Mouse (Mus musculus): ENCODE measurements around the gene Faf2. TPM values are rescaled to one million over a fixed set of nuclear protein-coding genes. Genes with fewer than 3 reads are reported as not detected.

Gene Faf2
- polyA plus RNA-seq, 1 experiment = 14.5 TPM

GRCm38 (mm10) chr13:54686139-54687053 lies 64.8 kb downstream of the Faf2 start:
- no peaks in the 10 kb centered on the region for H3K27me3 ChIP-seq (ENCODE audit: control insufficient read depth, insufficient read depth, low read length)
- WGBS = 2% methylated on average over 19 of the region's 19 CpGs
- peaks cover 28% of the 10 kb centered on the region for H3K36me3 ChIP-seq (ENCODE audit: control insufficient read depth, insufficient read depth, low read length)
- H3K4me3 ChIP-seq (ENCODE audit: low read depth, low read length) = peak overlapping the region; percentile 75
- TF ChIP-seq CTCF (IDR thresholded peaks at IDR 0.05; ENCODE audit: extremely low read depth, insufficient read length, insufficient replicate concordance, low read depth, low read length) (no peak), POLR2A (IDR thresholded peaks at IDR 0.05; ENCODE audit: low read depth, low read length) (no peak)
- H3K27ac ChIP-seq (ENCODE audit: insufficient read depth, low read depth, low read length) = peak overlapping the region; percentile 30; the same call in 1 of the 2 replicates
- peaks cover 25% of the 10 kb centered on the region for H3K4me1 ChIP-seq (ENCODE audit: control insufficient read depth, insufficient read depth, insufficient read length, low read length)

GRCm38 (mm10) chr13:54687096-54687495 lies 65.5 kb downstream of the Faf2 start:
- Histone ChIP-seq H3K27me3 (ENCODE audit: control insufficient read depth, insufficient read depth, low read length) (no peaks in the 10 kb centered on the region), H3K27ac (ENCODE audit: insufficient read depth, low read depth, low read length) (peak overlapping the region; percentile 79), H3K4me3 (ENCODE audit: low read depth, low read length) (peak overlapping the region; percentile 75), H3K36me3 (ENCODE audit: control insufficient read depth, insufficient read depth, low read length) (peaks cover 21% of the 10 kb centered on the region), H3K4me1 (ENCODE audit: control insufficient read depth, insufficient read depth, insufficient read length, low read length) (peaks cover 31% of the 10 kb centered on the region)
- TF ChIP-seq CTCF (IDR thresholded peaks at IDR 0.05; ENCODE audit: extremely low read depth, insufficient read length, insufficient replicate concordance, low read depth, low read length) = no peak; the same call in 1 of the 2 replicates
- peak; percentile 22; the same call in 1 of the 2 replicates for TF ChIP-seq POLR2A (IDR thresholded peaks at IDR 0.05; ENCODE audit: low read depth, low read length)
- under 1% methylated on average over 33 of the region's 35 CpGs for WGBS

GRCm38 (mm10) chr13:54687575-54688424 lies 66.2 kb downstream of the Faf2 start:
- WGBS = under 1% methylated on average over 82 of the region's 82 CpGs
- TF ChIP-seq POLR2A (IDR thresholded peaks at IDR 0.05; ENCODE audit: low read depth, low read length) = no peak
- no peak for TF ChIP-seq CTCF (IDR thresholded peaks at IDR 0.05; ENCODE audit: extremely low read depth, insufficient read length, insufficient replicate concordance, low read depth, low read length)
- peak overlapping the region; percentile 75 for H3K4me3 ChIP-seq (ENCODE audit: low read depth, low read length)
- peaks cover 38% of the 10 kb centered on the region for H3K4me1 ChIP-seq (ENCODE audit: control insufficient read depth, insufficient read depth, insufficient read length, low read length)
- H3K36me3 ChIP-seq (ENCODE audit: control insufficient read depth, insufficient read depth, low read length) = peaks cover 14% of the 10 kb centered on the region
- H3K27ac ChIP-seq (ENCODE audit: insufficient read depth, low read depth, low read length) = peak overlapping the region; percentile 97
- H3K27me3 ChIP-seq (ENCODE audit: control insufficient read depth, insufficient read depth, low read length) = no peaks in the 10 kb centered on the region

GRCm38 (mm10) chr13:54690151-54690740 lies 68.7 kb downstream of the Faf2 start:
- TF ChIP-seq POLR2A (IDR thresholded peaks at IDR 0.05; ENCODE audit: low read depth, low read length) (no peak), CTCF (IDR thresholded peaks at IDR 0.05; ENCODE audit: extremely low read depth, insufficient read length, insufficient replicate concordance, low read depth, low read length) (no peak)
- Histone ChIP-seq H3K27ac (ENCODE audit: insufficient read depth, low read depth, low read length) (no peak overlapping the region), H3K4me1 (ENCODE audit: control insufficient read depth, insufficient read depth, insufficient read length, low read length) (peaks cover 38% of the 10 kb centered on the region), H3K4me3 (ENCODE audit: low read depth, low read length) (no peak overlapping the region), H3K36me3 (ENCODE audit: control insufficient read depth, insufficient read depth, low read length) (no peaks in the 10 kb centered on the region), H3K27me3 (ENCODE audit: control insufficient read depth, insufficient read depth, low read length) (no peaks in the 10 kb centered on the region)
- WGBS = 85% methylated on average over 8 of the region's 8 CpGs

GRCm38 (mm10) chr13:54691737-54692136 lies 70.2 kb downstream of the Faf2 start:
- TF ChIP-seq CTCF (IDR thresholded peaks at IDR 0.05; ENCODE audit: extremely low read depth, insufficient read length, insufficient replicate concordance, low read depth, low read length) (no peak), POLR2A (IDR thresholded peaks at IDR 0.05; ENCODE audit: low read depth, low read length) (no peak)
- H3K27me3 ChIP-seq (ENCODE audit: control insufficient read depth, insufficient read depth, low read length) = no peaks in the 10 kb centered on the region
- H3K4me1 ChIP-seq (ENCODE audit: control insufficient read depth, insufficient read depth, insufficient read length, low read length) = peaks cover 24% of the 10 kb centered on the region
- H3K4me3 ChIP-seq (ENCODE audit: low read depth, low read length) = no peak overlapping the region
- H3K27ac ChIP-seq (ENCODE audit: insufficient read depth, low read depth, low read length) = peak overlapping the region; percentile 92
- H3K36me3 ChIP-seq (ENCODE audit: control insufficient read depth, insufficient read depth, low read length) = no peaks in the 10 kb centered on the region

GRCm38 (mm10) chr13:54692711-54693557 lies 71.3 kb downstream of the Faf2 start:
- Histone ChIP-seq H3K36me3 (ENCODE audit: control insufficient read depth, insufficient read depth, low read length) (no peaks in the 10 kb centered on the region), H3K4me1 (ENCODE audit: control insufficient read depth, insufficient read depth, insufficient read length, low read length) (peaks cover 24% of the 10 kb centered on the region), H3K27me3 (ENCODE audit: control insufficient read depth, insufficient read depth, low read length) (no peaks in the 10 kb centered on the region), H3K27ac (ENCODE audit: insufficient read depth, low read depth, low read length) (peak overlapping the region; percentile 92), H3K4me3 (ENCODE audit: low read depth, low read length) (peak overlapping the region; percentile 88)
- 3% methylated on average over 21 of the region's 21 CpGs for WGBS
- TF ChIP-seq POLR2A (IDR thresholded peaks at IDR 0.05; ENCODE audit: low read depth, low read length) (no peak), CTCF (IDR thresholded peaks at IDR 0.05; ENCODE audit: extremely low read depth, insufficient read length, insufficient replicate concordance, low read depth, low read length) (no peak)
